Mouse (Mus musculus): ENCODE measurements at regions not wholly inside any gene's neighbourhood (a gene's known extent, or its start where the extent isn't known, plus 50 kb on each side); places are given as distances from the start of the nearest gene placed in this dataset.

DNA sequence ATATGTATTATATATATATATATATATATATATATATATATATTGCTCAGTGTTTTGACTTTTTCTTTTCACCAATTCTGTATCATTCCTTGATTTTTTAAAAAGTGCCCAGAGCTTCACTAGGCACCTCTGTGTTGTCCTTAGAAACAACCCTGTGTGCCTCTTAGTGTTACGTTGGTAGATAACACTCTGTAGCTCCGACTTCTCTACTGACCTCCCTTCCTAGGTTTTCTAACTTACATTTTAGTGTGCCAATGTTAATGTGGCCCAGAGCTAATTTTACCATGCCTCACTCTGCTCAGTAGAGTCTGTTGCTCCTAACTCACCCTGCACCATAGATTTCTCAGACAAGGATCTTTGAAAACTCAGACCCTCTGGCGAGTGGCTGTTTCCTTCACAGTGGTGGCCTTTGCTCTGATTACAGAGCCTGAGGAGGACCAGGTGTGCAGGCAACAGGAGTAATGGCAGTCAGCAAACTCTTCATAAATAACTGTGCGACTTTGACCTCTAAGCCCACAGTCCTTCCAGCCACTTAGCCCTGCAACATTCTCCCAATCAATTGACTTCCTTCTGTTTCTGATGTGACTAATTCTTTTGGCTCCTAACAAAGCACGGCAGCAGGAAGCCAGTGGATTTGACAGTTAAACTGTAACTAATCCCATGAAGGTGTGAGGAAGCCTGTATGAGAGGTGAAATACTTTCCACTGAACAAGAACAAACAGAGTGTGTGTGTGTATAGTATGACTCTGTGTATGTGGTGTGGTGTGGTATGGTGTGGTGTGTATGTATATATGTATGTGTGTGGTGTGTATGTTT, 53.6 kb upstream of the Actr3 start:
- DNase-seq (ENCODE audit: low read depth, low spot score): no peak

GRCm38 (mm10) chr1:125491014-125491413, 55.5 kb upstream of the Actr3 start:
- no peak for DNase-seq (ENCODE audit: low read depth, low spot score)

DNA sequence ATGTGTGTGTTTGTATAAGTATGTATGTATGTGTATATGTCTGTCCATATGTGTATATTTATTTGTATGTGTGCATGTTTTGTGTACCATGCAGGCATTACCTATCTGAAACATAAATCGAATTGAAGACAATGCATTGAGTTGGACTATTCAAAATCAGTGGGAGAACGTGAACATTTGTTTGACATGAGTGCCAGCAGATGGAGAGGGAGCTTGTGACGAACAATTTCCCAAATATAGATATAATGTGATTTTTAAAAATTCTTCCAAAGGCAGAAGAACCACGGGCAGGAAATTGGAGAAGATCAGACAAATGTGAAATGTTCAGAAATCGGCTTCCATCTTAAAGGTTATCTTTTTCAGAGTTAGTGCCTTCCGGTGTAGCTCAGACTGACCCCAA, 59.1 kb upstream of the Actr3 start:
- peak; percentile 39 for DNase-seq (ENCODE audit: low read depth, low spot score)

DNA sequence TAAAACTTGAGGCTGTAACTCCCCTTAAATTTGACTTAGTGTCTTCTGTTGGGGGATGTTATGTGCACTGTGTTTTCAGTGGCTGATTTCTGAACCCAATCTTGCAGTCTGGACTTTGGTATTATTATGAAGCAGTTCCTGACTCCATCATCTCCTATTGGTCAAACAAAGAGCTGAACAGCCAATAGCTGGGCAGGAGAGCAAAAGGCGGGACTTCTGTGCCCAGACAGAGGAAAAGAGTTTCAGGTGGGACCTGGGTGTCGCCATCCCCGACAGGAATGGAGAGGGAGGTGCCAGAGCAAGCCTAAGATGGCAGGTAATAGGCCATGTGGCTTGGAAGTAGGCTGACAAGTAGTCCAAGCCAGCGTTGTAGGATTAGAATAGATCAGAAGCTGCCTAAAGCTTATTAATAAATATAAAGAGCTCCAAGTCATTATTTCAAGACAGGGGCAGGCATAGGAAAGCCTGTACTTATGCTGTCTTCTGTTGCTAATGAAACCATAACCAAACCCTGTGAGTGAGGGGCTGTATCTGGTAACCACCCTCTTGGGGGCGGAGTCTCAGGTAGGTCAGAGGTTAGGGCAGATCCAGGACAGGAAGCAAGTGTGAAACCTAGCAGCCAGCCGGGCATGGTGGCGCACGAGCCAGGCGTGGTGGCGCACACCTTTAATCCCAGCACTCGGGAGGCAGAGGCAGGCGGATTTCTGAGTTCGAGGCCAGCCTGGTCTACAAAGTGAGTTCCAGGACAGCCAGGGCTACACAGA, 60.0 kb upstream of the Actr3 start:
- DNase-seq (ENCODE audit: low read depth, low spot score): no peak

- DNase-seq (ENCODE audit: low read depth, low spot score): no peak
Observed at GRCm38 (mm10) chr1:125497006-125497405, 61.5 kb upstream of the Actr3 start.

GRCm38 (mm10) chr1:125501964-125502517, 58.4 kb upstream of the Slc35f5 start:
- DNase-seq (ENCODE audit: low read depth, low spot score): no peak

DNA sequence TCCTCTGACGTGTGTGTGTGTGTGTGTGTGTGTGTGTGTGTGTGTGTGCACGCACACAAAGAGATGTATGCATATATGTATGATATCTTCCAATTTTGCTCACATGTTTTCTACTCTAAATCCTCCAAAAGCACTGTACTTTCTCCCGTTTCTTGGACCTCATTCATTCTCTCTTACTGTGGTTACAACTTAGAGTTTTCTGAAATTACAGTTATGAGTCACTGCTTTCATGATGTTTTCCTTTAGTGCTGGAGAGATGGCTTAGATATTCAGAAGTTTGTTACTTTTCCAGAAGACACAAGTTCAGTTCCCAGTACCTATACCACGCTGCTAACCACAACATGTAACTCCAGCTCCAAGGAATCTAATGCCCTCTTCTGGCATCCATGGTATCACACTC, 56.5 kb upstream of the Slc35f5 start:
- DNase-seq (ENCODE audit: low read depth, low spot score): no peak

- DNase-seq (ENCODE audit: low read depth, low spot score): peak; percentile 17
Observed at GRCm38 (mm10) chr1:125507786-125508514, 52.4 kb upstream of the Slc35f5 start.

DNA sequence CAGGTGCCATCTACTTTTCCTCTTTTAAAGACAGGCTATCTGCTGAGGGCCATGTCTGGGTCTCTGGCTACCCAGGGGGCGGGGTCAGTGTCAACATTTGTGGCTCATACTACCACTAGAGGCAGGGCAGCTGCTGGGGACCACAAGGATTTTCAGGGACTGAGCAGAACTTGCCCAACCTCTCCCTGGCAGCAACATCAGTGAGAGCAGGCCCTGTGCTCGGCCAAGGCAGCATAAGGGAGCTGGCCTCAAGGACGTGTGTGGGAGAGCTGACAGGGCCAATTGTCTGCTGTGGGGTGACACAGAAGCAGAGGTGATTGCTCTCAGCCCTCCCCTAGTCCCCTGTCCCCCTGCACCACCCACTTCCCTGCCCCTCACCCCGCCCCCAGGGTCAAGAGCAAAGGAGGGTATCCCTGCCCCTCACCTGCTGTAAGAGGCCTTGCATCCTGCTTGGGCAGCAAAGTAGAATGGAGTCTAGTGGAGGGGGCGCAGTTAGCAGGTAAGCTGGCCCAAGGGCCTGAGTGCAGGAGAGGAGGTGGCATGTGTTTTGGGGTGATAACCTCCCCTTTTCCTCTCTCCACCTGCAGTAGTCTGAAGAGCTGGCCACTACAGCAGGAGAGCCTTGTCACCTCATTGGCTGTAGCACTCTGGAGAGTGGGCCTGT, 51.7 kb upstream of the Slc35f5 start:
- no peak for DNase-seq (ENCODE audit: low read depth, low spot score)

All from brain, adult 2 months (tissue).